Mouse (Mus musculus): Measurements from ENCODE around the gene Gm12845. TPM values are rescaled to one million over a fixed set of nuclear protein-coding genes. Genes with fewer than 3 reads are reported as not detected.

Gm12845 gene
- total RNA-seq, 2 experiments from 2014 or later, result not detected

Other genes with a start within 250 kb of the Gm12845 start
- gene Rnf220, start 227.4 kb upstream of the Gm12845 start, total RNA-seq (2021), result 100 to 1,000 TPM; 136 to 144 TPM
- 100 to 1,000 TPM; 251 to 264 TPM for gene Eri3, start 174.0 kb upstream of the Gm12845 start, total RNA-seq (2021)
- 10 to 100 TPM; 37.6 to 42.2 TPM for gene Dmap1, start 42.1 kb upstream of the Gm12845 start, total RNA-seq (2021)
- gene Klf17, start 41.2 kb downstream of the Gm12845 start, total RNA-seq (2021), result not detected
- gene Slc6a9, start 110.1 kb downstream of the Gm12845 start, total RNA-seq (2021), result 10 to 100 TPM; 40.6 to 44.6 TPM
- gene Ccdc24, start 148.1 kb downstream of the Gm12845 start, total RNA-seq (2021), result 1 to 10 TPM; 3.1 to 3.3 TPM
- gene B4galt2, start 159.1 kb downstream of the Gm12845 start, total RNA-seq (2021), result 100 to 1,000 TPM; 165 to 170 TPM
- 100 to 1,000 TPM; 464 to 465 TPM for gene Atp6v0b, start 162.9 kb downstream of the Gm12845 start, total RNA-seq (2021)
- gene Dph2, start 167.6 kb downstream of the Gm12845 start, total RNA-seq (2021), result 10 to 100 TPM in 1 of 2 experiments, 1 to 10 TPM in 1; 8.0 to 10.1 TPM
- 100 to 1,000 TPM; 115 to 121 TPM for gene Ipo13, start 190.6 kb downstream of the Gm12845 start, total RNA-seq (2021)
- gene Artn, start 205.4 kb downstream of the Gm12845 start, total RNA-seq (2021), result 1 to 10 TPM; 2.0 to 2.1 TPM